Mouse (Mus musculus) testis, postnatal 10 days (tissue): ENCODE measurements around the gene Klhl2.

ENCODE experiments used
- DNase-seq: peaks from one replicate; pipeline ENCODE4 v3.0.0; 2021; ENCODE audit warnings: low spot score

Klhl2 gene

DNA sequence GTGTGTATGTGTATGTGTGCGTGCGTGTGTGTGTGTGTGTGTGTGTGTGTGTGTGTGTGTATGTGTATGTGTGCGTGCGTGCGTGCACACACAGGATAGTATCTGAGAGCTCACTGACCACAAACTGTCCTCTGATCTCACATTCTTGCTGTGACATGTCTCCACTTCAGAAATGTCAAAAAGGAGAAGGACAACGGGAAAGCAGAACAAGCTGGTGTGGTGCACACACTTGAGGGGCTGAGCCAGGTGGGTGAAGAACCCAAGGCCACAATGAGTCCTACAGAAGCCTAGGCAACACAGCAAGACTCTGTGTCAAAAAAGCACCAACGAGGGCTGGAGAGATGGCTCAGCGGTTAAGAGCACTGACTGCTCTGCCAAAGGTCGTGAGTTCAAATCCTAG, 81.2 kb downstream of the Klhl2 start:
- DNase-seq = no peak

DNA sequence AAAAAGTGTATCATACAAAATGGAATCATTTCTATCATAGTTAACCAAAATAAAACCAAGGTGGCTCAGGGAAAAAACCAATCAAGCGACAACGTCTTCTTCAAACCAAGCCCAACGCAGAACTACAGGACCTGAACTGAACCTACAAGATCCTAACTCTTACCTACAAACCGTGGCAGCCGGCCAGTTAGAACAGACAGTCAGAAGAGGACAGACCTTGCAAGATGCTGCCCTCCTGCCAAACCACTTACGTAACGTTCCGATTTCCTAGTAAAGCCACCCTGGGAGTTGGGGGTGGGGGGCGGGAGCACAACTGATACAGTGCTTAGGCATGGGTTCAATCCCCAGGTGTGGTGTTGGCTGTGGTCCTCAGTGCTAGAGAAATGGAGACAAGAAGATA, 82.8 kb downstream of the Klhl2 start:
- DNase-seq = no peak

DNA sequence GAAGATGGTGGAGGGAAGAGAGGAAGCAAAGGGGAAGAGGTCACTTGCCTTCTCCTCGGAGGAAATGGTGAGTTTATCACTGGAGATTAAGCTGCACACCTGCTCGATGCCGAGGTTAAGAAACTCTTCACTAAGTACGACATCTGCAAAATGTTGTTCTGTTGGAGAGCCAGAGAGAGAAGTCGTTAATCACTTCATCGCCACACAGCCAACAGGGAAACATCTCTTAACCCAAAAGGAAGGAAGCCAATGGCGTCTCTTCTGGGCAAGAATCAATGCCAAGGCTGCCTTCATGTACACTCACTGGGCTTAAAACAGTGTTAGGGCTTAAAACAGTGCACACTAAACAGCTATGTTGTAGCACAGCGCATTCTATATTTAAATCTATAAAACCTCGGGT, 85.7 kb downstream of the Klhl2 start:
- no peak for DNase-seq

- no peak for DNase-seq
Observed at GRCm38 (mm10) chr8:64762751-64763150, 87.1 kb downstream of the Klhl2 start.

GRCm38 (mm10) chr8:64761430-64761829, 88.4 kb downstream of the Klhl2 start:
- DNase-seq = no peak

- DNase-seq = no peak
Observed at GRCm38 (mm10) chr8:64757956-64758355, 91.9 kb downstream of the Klhl2 start.

DNA sequence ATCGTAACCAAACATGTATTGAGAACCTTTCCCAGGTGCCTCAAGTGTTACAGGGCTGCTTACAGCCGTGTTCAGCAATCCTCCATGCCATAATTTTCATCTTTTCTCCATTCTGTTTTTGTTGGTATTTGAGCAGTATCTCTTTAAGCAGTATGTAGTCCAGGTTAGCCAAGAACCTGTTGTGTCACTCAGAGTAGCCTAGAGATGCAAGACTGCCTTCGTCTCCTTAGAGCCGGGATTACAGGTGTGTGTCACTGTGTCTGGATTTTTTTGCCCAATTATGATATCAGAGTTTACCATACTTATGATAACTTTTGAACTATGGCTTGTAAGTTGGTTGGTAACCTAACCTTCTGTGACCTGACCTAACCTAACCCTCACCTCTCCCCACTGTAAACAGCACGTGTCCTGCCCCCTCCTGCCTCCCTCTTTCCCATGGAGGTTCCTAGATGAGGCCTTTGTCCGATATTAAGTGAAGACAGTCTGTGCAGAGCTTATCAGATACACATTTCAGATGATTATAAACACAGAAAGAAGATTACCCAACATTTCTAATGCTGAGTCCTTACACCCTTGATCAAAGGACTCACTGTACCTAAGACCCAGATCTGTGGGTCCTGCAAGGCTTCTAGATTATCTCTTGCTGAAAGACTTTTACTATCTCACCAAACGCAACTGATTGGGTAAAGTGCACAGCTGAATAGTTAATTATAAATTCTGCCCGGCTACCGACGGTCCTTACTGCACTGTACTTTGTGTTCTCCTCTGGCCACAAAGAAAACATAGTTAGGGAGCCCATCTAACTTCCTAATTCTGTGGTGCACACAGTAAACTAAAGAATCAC, 103.4 kb downstream of the Klhl2 start:
- DNase-seq = no peak

DNA sequence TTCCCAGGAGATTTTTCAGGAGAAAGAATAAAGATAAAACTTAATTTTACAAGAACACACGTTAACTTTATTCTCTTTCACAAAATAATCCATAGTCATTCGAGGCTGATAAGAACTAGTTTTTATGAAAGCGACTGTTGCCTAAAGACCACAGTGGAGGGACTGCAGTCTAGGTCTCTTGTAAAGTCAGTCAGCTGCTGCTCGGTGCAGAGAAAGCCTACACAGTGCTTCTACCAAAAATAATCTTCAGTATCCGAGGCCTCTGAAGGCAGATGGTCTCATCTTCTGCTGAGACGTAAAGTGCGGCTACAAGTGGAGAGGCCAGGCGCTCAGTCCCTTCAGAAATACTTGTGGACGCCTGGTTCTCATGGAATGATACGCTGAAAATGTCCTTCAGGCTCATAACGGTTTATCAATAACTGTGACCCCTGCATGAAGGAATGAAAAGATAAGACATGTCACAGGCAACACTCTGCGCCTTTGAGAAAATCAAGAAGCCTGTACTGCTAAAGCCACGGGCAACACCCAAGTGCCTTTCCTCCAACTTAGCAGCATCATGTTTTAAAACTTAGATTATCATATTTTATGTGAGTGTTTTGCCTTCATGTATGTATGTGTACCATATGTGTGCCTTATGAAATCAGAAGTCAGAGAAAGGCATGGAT, 109.1 kb downstream of the Klhl2 start:
- no peak for DNase-seq

- no peak for DNase-seq
Observed at GRCm38 (mm10) chr8:64738916-64739315, 110.9 kb downstream of the Klhl2 start.

DNA sequence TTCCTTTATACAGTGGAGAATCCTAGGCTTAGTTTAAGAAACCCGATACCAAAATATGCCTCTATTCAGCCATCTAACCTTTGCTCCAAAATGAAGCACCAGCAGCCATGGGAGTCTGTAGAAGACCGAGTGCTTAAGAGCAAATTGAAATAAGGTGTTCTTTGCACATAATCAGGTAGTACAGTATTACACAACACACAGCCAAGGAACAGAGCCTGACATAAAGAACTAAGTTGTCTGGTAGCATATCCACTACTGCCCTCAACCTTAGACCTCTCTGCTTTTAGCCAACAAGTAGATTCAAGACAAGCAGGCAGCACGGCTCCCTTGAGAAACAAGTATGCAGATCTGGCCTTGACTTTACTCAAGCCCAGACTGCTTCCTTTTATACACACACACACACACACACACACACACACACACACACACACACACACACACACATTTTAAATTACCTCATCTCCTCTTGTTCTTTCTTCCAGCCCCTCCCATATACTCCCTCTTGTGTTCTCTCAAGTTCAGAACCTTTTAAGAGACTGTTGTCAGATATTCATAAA, 113.0 kb downstream of the Klhl2 start:
- no peak for DNase-seq

- no peak for DNase-seq
Observed at GRCm38 (mm10) chr8:64735161-64735560, 114.7 kb downstream of the Klhl2 start.

- peak; percentile 95 for DNase-seq
Observed at GRCm38 (mm10) chr8:64733271-64733943, 116.4 kb downstream of the Klhl2 start, which contains the start of gene Msmo1. TSS of gene Msmo1 (minus strand) at chr8:64733792.

DNA sequence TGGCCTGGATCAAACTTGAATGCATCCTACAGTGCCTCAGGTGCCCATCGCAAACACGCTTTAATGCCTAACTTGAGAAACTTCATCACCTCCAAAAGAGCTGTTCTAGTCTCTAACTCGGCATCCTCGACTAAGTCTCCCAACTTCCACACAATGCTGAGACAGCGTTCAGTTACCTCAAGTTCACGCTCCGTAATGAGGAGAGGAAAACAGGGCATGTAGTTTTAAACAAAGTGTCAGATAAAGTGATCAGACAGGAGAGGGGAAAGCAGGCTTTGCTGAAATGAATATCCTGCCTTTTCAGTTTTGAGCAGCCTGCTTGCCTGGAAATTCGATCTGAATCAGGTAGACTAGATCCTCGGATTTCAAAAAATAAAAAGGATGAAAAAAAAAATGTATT, 117.2 kb downstream of the Klhl2 start:
- DNase-seq = no peak

GRCm38 (mm10) chr8:64728156-64728555, 121.7 kb downstream of the Klhl2 start:
- DNase-seq = no peak

DNA sequence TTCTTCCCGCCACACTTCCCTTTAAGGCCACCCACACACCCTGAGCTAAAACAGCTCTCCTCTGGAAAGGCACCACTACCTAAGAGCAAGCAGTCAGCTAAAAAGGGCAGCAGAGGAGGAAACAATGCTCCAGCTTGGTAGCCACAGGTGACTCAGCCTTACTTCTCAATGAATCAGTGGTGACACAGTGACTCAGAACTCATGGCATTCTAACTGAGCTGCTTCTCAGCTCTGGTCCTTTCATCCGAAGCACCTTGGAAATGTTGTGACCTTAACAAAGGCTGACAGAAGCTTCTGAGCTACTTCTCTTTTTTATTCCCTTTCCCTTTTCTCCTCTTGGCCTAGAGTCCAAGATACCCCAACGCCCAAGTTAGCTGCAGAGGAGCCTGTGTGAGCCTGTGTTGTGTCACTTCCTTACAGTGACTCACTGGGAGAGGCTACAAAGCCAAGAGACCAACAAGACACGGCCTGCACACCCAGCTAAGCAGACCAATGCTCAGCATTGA, 123.6 kb downstream of the Klhl2 start:
- no peak for DNase-seq

- DNase-seq = no peak
Observed at GRCm38 (mm10) chr8:64723206-64723605, 126.6 kb downstream of the Klhl2 start.

DNA sequence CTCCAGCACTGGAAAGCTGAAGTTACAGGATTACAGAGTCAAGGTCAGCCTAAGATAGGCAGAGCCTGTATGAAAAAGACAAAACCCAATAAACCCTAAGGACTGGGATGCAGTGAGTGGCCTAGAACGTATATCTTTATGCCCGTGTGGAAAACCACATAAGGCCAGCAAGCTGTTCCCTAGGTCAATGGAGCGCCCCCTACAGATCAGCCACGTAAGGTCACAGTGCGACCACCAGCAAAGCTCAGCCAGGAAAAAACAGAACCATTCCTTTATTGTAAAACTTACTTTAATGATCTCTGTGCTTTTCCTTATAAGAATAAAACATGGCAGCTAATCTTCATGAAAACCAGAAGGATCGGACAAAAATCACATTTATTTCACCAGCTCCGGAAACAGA, 131.9 kb downstream of the Klhl2 start:
- DNase-seq = no peak

- no peak for DNase-seq
Observed at GRCm38 (mm10) chr8:64712499-64712898, 137.3 kb downstream of the Klhl2 start.

GRCm38 (mm10) chr8:64711544-64711943, 138.3 kb downstream of the Klhl2 start:
- DNase-seq = no peak

- DNase-seq = no peak
Observed at GRCm38 (mm10) chr8:64707481-64707880, 142.3 kb downstream of the Klhl2 start.

DNA sequence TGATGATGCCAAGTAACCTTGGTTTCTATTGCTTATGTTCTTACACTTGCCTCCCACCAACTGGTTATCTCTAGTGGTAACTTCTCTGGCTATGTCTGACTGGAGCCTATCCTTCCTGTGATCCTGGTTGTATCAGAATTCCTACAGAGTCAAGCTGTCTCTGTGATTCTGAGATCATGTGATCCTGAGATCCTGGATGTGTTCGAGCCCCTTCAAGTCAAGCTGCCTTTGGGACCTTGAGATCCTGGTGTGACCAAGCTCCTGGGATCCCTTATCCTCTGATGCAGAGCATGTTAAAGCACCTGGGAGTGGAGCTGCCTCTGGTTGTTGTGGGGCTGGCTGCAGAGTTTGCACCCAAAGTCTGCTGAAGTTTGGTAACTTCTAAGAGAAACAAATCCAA, 146.6 kb downstream of the Klhl2 start:
- DNase-seq = no peak

GRCm38 (mm10) chr8:64692651-64693201, 157.1 kb downstream of the Klhl2 start, which contains the start of gene Cpe:
TSS of gene Cpe (minus strand) at chr8:64693054.
- peak; percentile 86 for DNase-seq
